Mouse (Mus musculus) lung, postnatal 0 days (tissue): ENCODE results near the gene Mpped1. TPM values are rescaled to one million over a fixed set of nuclear protein-coding genes. Genes with fewer than 3 reads are reported as not detected.
A peak's percentile ranks its signal among the peaks of the same experiment; 100 is the strongest.

Experiments
- ATAC-seq: fragments of 200-750 bp; cut with Nextera tagmentation; 2 replicates; pipeline ENCODE4 v1.8.0; 2017; ENCODE audit warnings: moderate library complexity
- DNase-seq: peaks from one replicate; pipeline ENCODE4 v3.0.0-alpha.2; 2016; ENCODE audit warnings: low spot score
- H3K27ac ChIP-seq: fragments of 300-500 bp; sonication (generic); 2 replicates; pipeline ENCODE4 v1.5.1; 2014; ENCODE audit warnings: antibody characterized with exemption, mild to moderate bottlenecking, low read length, mixed read lengths
- H3K27me3 ChIP-seq: fragments of 300-500 bp; sonication (generic); replicated peaks from 2 replicates; pipeline ENCODE4 v1.6.1; 2014; ENCODE audit warnings: low read length, mixed read lengths; ENCODE audit not compliant: insufficient read depth
- H3K36me3 ChIP-seq: fragments of 300-500 bp; sonication (generic); 2 replicates; pipeline ENCODE4 v1.6.1; 2014; ENCODE audit warnings: low read length, mixed read lengths; ENCODE audit not compliant: insufficient read depth
- H3K4me1 ChIP-seq: fragments of 300-500 bp; sonication (generic); 2 replicates; pipeline ENCODE4 v1.6.1; 2014; ENCODE audit warnings: antibody characterized with exemption, low read depth, low read length, mixed read lengths; ENCODE audit not compliant: insufficient read depth
- H3K4me2 ChIP-seq: fragments of 300-500 bp; sonication (generic); replicated peaks from 2 replicates; pipeline ENCODE4 v1.6.1; 2014; ENCODE audit warnings: low read depth, mild to moderate bottlenecking, low read length, moderate library complexity, mixed read lengths
- H3K4me3 ChIP-seq: fragments of 300-500 bp; sonication (generic); 2 replicates; pipeline ENCODE4 v1.5.1; 2014; ENCODE audit warnings: low read depth, low read length
- H3K9ac ChIP-seq: fragments of 300-500 bp; sonication (generic); replicated peaks from 2 replicates; pipeline ENCODE4 v1.6.1; 2014; ENCODE audit warnings: low read depth, mild to moderate bottlenecking
- H3K9me3 ChIP-seq: fragments of 300-500 bp; sonication (generic); 2 replicates; pipeline ENCODE4 v1.6.1; 2016; ENCODE audit warnings: low read length, mixed read lengths
- CTCF ChIP-seq: IDR thresholded peaks from 2 replicates; pipeline ENCODE4 v1.5.1; 2016; ENCODE audit warnings: antibody characterized with exemption, mild to moderate bottlenecking
- EP300 ChIP-seq: IDR thresholded peaks from 2 replicates; pipeline ENCODE4 v1.6.1; 2016; ENCODE audit warnings: antibody characterized with exemption, mild to moderate bottlenecking, control low read depth
- WGBS: fragments of 180-500 bp; shearing (Covaris S2); extraction: QIAGEN DNeasy Blood & Tissue Kit; methylation state at CpG from one replicate; pipeline ENCODE4 v1.1.7; 2014; 5-methylcytosine and 5-hydroxymethylcytosine counted together
- polyA plus RNA-seq: library from polyadenylated mRNA; unstranded; fragments of >200 nt; fragmentation: Nextera tagmentation; extraction: Ambion mirVana; gene quantifications from 2 replicates; pipeline ENCODE4 v1.2.1, GENCODE M21; 2015

The Mpped1 gene
- polyA plus RNA-seq: 0.15 TPM in 1 of 2 replicates, not detected in the other

DNA sequence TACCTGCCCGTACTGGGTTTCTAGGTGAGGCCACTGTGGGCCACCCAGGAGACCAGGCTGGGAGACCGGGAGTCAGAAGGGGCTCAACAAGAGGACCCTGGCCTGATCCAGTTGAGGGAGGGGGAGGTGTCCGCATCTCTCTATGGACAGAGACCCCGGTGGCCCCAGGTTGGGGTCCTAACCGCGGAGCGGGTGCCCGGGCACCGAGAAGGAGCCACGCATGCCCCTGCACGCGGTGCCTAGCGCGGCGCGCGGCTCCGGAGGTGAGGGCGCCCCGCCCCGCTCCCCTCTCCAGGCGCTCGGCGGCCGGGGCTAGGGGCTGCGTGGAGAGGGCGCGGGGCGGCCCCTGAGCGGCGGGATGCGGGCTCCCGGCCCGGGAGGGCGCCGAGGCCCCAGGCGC, at the start of gene Mpped1:
Mpped1 (plus strand) TSS at position 81 of the 400 bp plus-strand sequence.
- DNase-seq: no peak
- H3K27me3 ChIP-seq: peaks cover 38% of the 10 kb centered on the region; the same call in 1 of the 2 replicates
- no peaks in the 10 kb centered on the region for H3K36me3 ChIP-seq
- no peak within 1 kb of the TSS for H3K9ac ChIP-seq
- no peaks in the 10 kb centered on the region for H3K9me3 ChIP-seq
- no peaks in the 10 kb centered on the region for H3K4me1 ChIP-seq
- TF ChIP-seq EP300: no peak
- no peak for TF ChIP-seq CTCF
- H3K4me2 ChIP-seq: peak within 1 kb of the TSS; percentile 71
- H3K27ac ChIP-seq: no peak within 1 kb of the TSS
- peak within 1 kb of the TSS; percentile 35 for H3K4me3 ChIP-seq
- ATAC-seq: no peak
- WGBS: 12% methylated on average over 5 of the region's 37 CpGs

DNA sequence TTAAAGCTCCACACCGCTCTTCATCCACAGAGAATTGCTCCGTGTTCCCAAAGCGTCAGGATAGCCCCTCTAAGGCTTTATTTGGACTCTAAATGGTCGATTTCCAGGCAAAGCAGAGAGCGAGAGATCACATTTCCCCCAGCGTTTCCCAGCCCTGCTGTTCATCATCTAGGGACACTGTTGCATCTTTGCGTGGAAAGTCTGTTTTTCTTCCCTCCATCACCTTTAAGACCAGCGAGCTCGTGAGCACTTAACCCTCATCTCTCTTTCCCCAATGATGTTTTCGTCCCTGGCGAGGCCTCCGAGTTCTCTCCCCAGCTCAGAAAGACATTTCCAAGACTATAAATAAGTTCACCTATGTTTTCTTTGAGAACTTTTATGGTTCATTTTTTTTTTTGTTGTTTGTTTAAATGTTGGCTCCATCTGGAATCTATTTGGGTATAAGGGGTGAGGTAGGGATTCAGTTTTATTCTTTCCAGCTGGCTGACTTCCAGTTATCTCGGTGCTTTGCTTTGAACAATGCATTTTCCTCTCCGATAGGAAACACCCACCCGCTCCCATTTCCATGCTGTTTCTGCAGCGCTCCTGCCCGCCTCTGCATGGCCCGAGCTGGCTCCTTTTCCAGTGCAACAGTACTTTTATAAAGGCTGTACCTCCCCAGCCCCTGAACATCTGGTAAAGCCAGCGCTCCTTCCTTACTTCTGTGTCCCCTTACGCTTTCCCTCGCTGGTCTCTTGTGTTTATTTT, 38.4 kb upstream of the Mpped1 start:
- H3K27ac ChIP-seq: no peak overlapping the region
- H3K36me3 ChIP-seq: no peaks in the 10 kb centered on the region
- DNase-seq (peak; percentile 54), ATAC-seq (0 out of 2 replicates have a peak, but pooled peaks have one; percentile 28)
- no peak overlapping the region for H3K4me3 ChIP-seq
- no peaks in the 10 kb centered on the region for H3K9me3 ChIP-seq
- no peak overlapping the region for H3K4me2 ChIP-seq
- H3K27me3 ChIP-seq: no peaks in the 10 kb centered on the region
- H3K4me1 ChIP-seq: no peaks in the 10 kb centered on the region
- WGBS: 28% methylated on average over 21 of the region's 21 CpGs
- H3K9ac ChIP-seq: no peak overlapping the region
- TF ChIP-seq CTCF (no peak), EP300 (peak; percentile 51)

DNA sequence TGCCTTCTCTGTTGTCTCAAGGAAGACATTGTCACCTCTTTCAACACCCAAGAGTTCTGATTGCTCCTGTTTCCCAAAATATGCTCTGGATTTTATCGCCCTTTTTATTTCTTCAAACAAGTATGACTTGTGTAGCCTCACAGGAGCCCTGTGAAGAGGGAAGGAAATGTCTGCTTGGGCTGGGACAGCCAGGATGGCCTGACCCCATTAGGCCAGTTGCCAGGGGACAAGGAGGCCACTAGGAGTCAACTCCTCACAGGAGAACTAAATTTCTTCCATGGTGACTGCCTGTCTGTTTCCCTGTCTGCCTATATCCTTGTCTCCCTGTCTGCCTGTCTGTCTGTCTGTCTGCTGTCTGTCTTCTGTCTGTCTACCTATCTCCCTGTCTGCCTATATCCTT, 37.2 kb upstream of the Mpped1 start:
- Histone ChIP-seq H3K9me3 (no peaks in the 10 kb centered on the region), H3K36me3 (no peaks in the 10 kb centered on the region), H3K4me1 (no peaks in the 10 kb centered on the region), H3K27me3 (no peaks in the 10 kb centered on the region), H3K4me3 (no peak overlapping the region), H3K4me2 (no peak overlapping the region), H3K9ac (no peak overlapping the region), H3K27ac (no peak overlapping the region)
- DNase-seq (no peak), ATAC-seq (peak; percentile 44)
- 55% methylated on average over 1 of the region's 1 CpGs for WGBS
- TF ChIP-seq EP300: no peak
- no peak for TF ChIP-seq CTCF

DNA sequence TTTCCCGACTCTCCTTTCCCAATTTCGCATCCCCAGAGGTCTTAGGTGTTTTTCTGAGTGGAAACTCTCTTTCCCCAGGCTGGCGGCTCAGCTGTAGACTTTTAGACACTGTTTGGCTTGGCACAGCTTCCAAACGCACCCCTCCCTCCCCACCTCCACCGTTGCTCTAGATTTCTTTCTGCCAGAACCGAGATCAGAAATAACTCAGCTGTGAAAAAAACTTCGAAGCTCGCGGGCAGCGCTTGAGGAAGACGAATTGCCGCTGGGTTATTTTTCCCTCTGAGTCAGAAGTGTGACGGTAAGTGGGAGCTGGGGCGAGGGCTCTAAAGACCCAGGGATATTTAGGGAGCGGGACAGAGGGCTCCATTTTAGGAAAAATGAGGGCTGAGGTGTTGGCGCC, 33.0 kb upstream of the Mpped1 start:
- H3K27ac ChIP-seq: no peak overlapping the region
- no peak overlapping the region for H3K9ac ChIP-seq
- no peaks in the 10 kb centered on the region for H3K9me3 ChIP-seq
- no peaks in the 10 kb centered on the region for H3K36me3 ChIP-seq
- H3K4me1 ChIP-seq: no peaks in the 10 kb centered on the region
- ATAC-seq (no peak), DNase-seq (no peak)
- WGBS: 41% methylated on average over 16 of the region's 16 CpGs
- H3K4me2 ChIP-seq: no peak overlapping the region
- H3K4me3 ChIP-seq: no peak overlapping the region
- no peaks in the 10 kb centered on the region for H3K27me3 ChIP-seq
- TF ChIP-seq EP300 (no peak), CTCF (no peak)

DNA sequence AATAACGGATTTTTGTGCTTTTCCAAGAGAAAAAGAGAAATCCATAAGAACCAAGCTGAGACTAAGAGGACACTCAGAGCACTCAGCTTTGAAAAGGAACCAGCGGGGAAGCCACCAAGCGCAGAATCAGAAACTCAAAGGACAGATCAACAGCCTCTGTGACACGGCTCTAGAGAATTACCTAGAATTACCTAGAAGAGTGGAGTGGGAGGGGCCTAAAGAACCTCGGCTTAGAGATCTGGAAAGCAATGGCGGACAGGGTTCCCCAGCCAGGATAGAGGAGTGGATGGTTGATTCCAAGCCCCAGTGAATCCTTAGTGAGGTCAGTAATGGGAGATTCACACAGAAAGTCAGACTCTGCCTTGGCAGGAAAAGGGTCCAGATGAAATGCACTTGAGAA, 30.3 kb upstream of the Mpped1 start:
- WGBS: 76% methylated on average over 6 of the region's 6 CpGs
- DNase-seq: no peak

DNA sequence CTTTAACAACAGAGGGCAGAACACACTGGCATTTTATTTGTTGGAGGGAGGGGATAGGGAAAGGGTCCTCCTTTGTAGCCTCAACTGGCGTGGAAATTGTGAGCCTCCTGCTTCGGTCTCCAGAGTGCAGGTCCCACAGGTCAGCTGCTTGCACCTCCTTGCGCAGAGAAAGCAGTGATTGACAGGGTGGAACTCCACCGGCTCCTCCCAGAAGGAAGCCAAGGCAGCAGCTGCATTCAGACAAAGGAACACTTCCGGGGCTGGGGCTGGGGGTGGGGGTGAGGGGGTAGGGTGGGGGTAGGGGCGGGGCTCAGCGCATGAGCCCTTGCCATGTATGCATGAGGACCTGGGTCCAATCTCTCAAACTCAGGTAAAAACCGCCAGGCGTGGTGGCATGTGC, 29.8 kb upstream of the Mpped1 start:
- ATAC-seq (no peak), DNase-seq (no peak)
- Histone ChIP-seq H3K27me3 (no peaks in the 10 kb centered on the region), H3K4me2 (no peak overlapping the region), H3K27ac (no peak overlapping the region), H3K4me1 (no peaks in the 10 kb centered on the region), H3K9ac (no peak overlapping the region), H3K36me3 (no peaks in the 10 kb centered on the region), H3K4me3 (no peak overlapping the region), H3K9me3 (no peaks in the 10 kb centered on the region)
- WGBS: 70% methylated on average over 9 of the region's 9 CpGs
- TF ChIP-seq EP300 (no peak), CTCF (no peak)

More for the DNA sequence above, 30.3 kb upstream of the Mpped1 start:
- TF ChIP-seq EP300 (no peak), CTCF (no peak)
- Histone ChIP-seq H3K27ac (no peak overlapping the region), H3K27me3 (no peaks in the 10 kb centered on the region), H3K9me3 (no peaks in the 10 kb centered on the region), H3K36me3 (no peaks in the 10 kb centered on the region), H3K9ac (no peak overlapping the region), H3K4me3 (no peak overlapping the region), H3K4me1 (no peaks in the 10 kb centered on the region), H3K4me2 (no peak overlapping the region)
- no peak for ATAC-seq
